Mouse (Mus musculus) small intestine, adult 2 months (tissue): Measurements from ENCODE around the gene Dnajc7. TPM values are rescaled to one million over a fixed set of nuclear protein-coding genes. Genes with fewer than 3 reads are reported as not detected.
"Not testable (repeated sequence)": the region's sequence is repeated elsewhere in the genome, so short reads cannot be mapped to it uniquely, and the experiment has no call there.

Experiments used
- H3K27ac ChIP-seq: fragments of 200-500 bp; 2 replicates; pipeline ENCODE4 v1.5.1; 2012; ENCODE audit warnings: low read depth, low read length, control low read depth, inconsistent platforms; ENCODE audit not compliant: insufficient read depth
- H3K27me3 ChIP-seq: fragments of 200-500 bp; 2 replicates; pipeline ENCODE4 v1.6.1; 2012; ENCODE audit warnings: mild to moderate bottlenecking, moderate library complexity, low read length, inconsistent platforms; ENCODE audit not compliant: control insufficient read depth, insufficient read depth
- H3K36me3 ChIP-seq: fragments of 200-500 bp; 2 replicates; pipeline ENCODE4 v1.6.1; 2012; ENCODE audit warnings: mild to moderate bottlenecking, low read length, control low read depth, inconsistent platforms; ENCODE audit not compliant: control insufficient read depth, insufficient read depth
- H3K4me1 ChIP-seq: fragments of 200-500 bp; 2 replicates; pipeline ENCODE4 v1.6.1; 2012; ENCODE audit warnings: low read length, inconsistent platforms, mixed read lengths; ENCODE audit not compliant: control insufficient read depth, insufficient read depth, insufficient read length
- H3K4me3 ChIP-seq: fragments of 200-500 bp; 2 replicates; pipeline ENCODE4 v1.5.1; 2012; ENCODE audit warnings: low read depth, mild to moderate bottlenecking, control low read depth, inconsistent platforms, low read length, moderate library complexity
- CTCF ChIP-seq: fragments of 200-500 bp; IDR thresholded peaks from 2 replicates; pipeline ENCODE4 v1.5.1; 2012; ENCODE audit warnings: low read depth, mild to moderate bottlenecking, control low read depth, inconsistent platforms, low read length, moderate library complexity, mixed read lengths; ENCODE audit not compliant: insufficient replicate concordance, insufficient read length; ENCODE audit errors: extremely low read depth
- POLR2A ChIP-seq: fragments of 200-500 bp; IDR thresholded peaks from 2 replicates; pipeline ENCODE4 v1.6.1; 2012; ENCODE audit warnings: low read depth, mild to moderate bottlenecking, control low read depth, inconsistent platforms, low read length, moderate library complexity
- WGBS: fragments of 180-500 bp; shearing (Covaris S2); methylation state at CpG from one replicate; pipeline ENCODE4 v1.1.7; 2018; 5-methylcytosine and 5-hydroxymethylcytosine counted together
- polyA plus RNA-seq: library from polyadenylated mRNA; depleted of rRNA; stranded (reverse); fragments of >200 nt; gene quantifications from 2 replicates; pipeline ENCODE4 v1.2.3, GENCODE M21; 2012; rRNA removed

Gene Dnajc7
- polyA plus RNA-seq: 10.6 and 24.8 TPM in 2 replicates

GRCm38 (mm10) chr11:100619982-100620381 lies at the start of gene Dnajc7:
Gene Dnajc7, minus strand, starts transcription at chr11:100620168.
- H3K4me1 ChIP-seq: peaks cover 16% of the 10 kb centered on the region; the same call in 1 of the 2 replicates
- peak within 1 kb of the TSS; percentile 92 for H3K4me3 ChIP-seq
- H3K27me3 ChIP-seq: no peaks in the 10 kb centered on the region
- H3K36me3 ChIP-seq: peaks cover 11% of the 10 kb centered on the region
- TF ChIP-seq POLR2A: no peak
- TF ChIP-seq CTCF: no peak
- H3K27ac ChIP-seq: peak within 1 kb of the TSS; percentile 94
- 8% methylated on average over 11 of the region's 11 CpGs for WGBS

DNA sequence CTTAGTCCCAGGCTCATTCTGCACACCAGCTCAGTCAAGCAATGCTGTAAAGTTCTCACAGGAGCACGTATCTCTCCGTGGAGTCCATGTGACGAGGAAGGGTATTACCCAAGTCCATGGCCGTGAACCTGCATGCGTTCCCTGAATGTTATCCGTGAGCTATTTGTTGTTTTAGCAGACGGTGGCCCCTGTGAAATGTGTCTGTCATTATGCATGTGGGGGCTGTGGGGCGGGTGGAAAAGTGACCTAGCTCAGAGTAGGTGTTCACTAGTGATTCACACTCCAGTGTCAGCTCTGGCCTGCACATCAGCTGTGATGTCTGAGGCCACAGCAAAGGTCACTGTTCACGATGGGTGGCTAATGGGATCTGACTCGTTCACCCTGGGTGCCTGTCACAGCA lies 39.8 kb upstream of the Dnajc7 start:
- 68% methylated on average over 10 of the region's 10 CpGs for WGBS
- H3K36me3 ChIP-seq: no peaks in the 10 kb centered on the region
- H3K4me3 ChIP-seq: no peak overlapping the region
- H3K27me3 ChIP-seq: no peaks in the 10 kb centered on the region
- TF ChIP-seq POLR2A (no peak), CTCF (no peak)
- no peak overlapping the region for H3K27ac ChIP-seq
- no peaks in the 10 kb centered on the region for H3K4me1 ChIP-seq

- TF ChIP-seq POLR2A (no peak), CTCF (no peak)
- Histone ChIP-seq H3K36me3 (no peaks in the 10 kb centered on the region), H3K27ac (no peak overlapping the region), H3K27me3 (no peaks in the 10 kb centered on the region), H3K4me3 (no peak overlapping the region), H3K4me1 (no peaks in the 10 kb centered on the region)
- WGBS: 32% methylated on average over 6 of the region's 6 CpGs
Observed at GRCm38 (mm10) chr11:100656458-100656857, 36.5 kb upstream of the Dnajc7 start.

GRCm38 (mm10) chr11:100655589-100655988 lies 35.6 kb upstream of the Dnajc7 start:
- H3K27ac ChIP-seq, H3K4me3 ChIP-seq, H3K36me3 ChIP-seq, H3K27me3 ChIP-seq, H3K4me1 ChIP-seq: not testable (repeated sequence)
- 63% methylated on average over 3 of the region's 3 CpGs for WGBS

DNA sequence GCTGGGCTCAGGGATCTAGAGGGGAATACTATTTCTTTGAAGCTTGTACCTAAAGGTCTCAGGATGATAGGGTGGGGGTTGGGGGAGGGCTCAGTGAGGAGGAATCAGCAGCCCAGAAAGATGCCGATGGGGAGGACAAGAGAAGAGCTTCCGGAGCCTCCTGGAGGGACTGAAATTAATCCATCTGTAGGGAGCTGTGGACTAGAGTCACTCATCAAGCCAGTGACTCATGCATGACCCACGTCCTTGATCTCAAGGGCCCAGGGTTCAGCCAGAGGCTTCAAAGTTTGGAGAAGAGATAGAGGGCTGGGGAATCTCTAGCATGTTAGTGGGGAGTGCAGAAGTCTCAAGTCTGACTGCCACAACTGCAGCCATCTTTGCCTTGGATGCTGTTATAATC lies 31.8 kb upstream of the Dnajc7 start:
- Histone ChIP-seq H3K36me3 (no peaks in the 10 kb centered on the region), H3K4me1 (no peaks in the 10 kb centered on the region), H3K27ac (no peak overlapping the region), H3K27me3 (peaks cover 19% of the 10 kb centered on the region), H3K4me3 (no peak overlapping the region)
- 32% methylated on average over 3 of the region's 3 CpGs for WGBS
- TF ChIP-seq CTCF: no peak
- TF ChIP-seq POLR2A: no peak

DNA sequence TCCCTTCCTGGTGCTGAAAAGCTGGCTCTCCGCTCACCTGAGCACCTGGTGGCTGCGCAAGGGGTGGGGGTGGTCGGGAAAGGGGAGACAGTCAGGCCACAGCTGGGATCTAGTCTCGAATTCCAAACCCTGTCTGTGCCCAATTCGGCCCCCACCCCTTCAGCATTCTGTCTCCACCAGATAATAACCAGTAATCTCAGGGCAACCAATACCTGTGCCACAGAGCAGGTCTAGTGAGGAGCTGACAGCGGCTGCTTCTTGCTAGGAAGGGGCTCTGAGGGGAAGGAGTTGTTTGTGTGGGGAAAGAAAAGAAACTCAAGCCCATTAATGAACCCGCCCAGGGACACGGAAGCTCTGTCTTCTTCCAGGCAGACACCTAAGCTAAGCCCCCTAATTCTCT lies 31.2 kb upstream of the Dnajc7 start:
- WGBS: 17% methylated on average over 8 of the region's 8 CpGs
- no peaks in the 10 kb centered on the region for H3K36me3 ChIP-seq
- H3K27ac ChIP-seq: no peak overlapping the region
- peaks cover 19% of the 10 kb centered on the region for H3K27me3 ChIP-seq
- no peak overlapping the region for H3K4me3 ChIP-seq
- TF ChIP-seq CTCF (no peak), POLR2A (no peak)
- no peaks in the 10 kb centered on the region for H3K4me1 ChIP-seq

- H3K4me1 ChIP-seq: no peaks in the 10 kb centered on the region
- H3K36me3 ChIP-seq: no peaks in the 10 kb centered on the region
- TF ChIP-seq CTCF: no peak
- no peak for TF ChIP-seq POLR2A
- H3K27me3 ChIP-seq: peaks cover 19% of the 10 kb centered on the region
- no peak overlapping the region for H3K4me3 ChIP-seq
- no peak overlapping the region for H3K27ac ChIP-seq
- 74% methylated on average over 8 of the region's 8 CpGs for WGBS
Observed at GRCm38 (mm10) chr11:100648405-100648804, 28.4 kb upstream of the Dnajc7 start.

- H3K27me3 ChIP-seq: peaks cover 18% of the 10 kb centered on the region
- no peaks in the 10 kb centered on the region for H3K36me3 ChIP-seq
- H3K27ac ChIP-seq: no peak overlapping the region
- 8% methylated on average over 1 of the region's 1 CpGs for WGBS
- no peak overlapping the region for H3K4me3 ChIP-seq
- H3K4me1 ChIP-seq: no peaks in the 10 kb centered on the region
- TF ChIP-seq POLR2A (no peak), CTCF (peak; percentile 68; the same call in 1 of the 2 replicates)
Observed at GRCm38 (mm10) chr11:100646265-100646664, 26.3 kb upstream of the Dnajc7 start.
